ENCODE assay signal across 29 mouse cellular contexts in the genomic region with DNA sequence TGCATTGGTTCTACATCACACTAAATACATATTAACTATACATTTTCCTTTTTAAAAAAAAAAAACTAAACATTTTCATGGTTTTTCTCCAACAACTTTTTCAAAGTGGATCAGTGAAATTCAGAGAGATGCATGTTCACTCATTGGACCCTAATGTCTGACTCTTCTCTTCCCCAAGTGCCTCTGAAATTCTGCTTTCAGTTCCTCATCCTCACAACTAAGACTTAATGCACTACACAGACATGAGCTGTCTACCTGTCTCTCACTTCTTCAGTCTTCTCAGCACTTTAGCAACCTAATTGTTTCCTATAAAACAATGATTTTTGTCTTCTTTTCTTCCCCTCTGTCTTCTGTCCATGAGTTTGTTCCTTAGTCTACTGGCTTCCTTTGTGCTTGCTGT. TPM values are rescaled to one million over a fixed set of nuclear protein-coding genes. Genes with fewer than 3 reads are reported as not detected.
"Had no signal": no experiment of that assay in that cellular context is flagged by ENCODE, and none has a peak within 500 bp of the region (broad histone marks: within the 10 kb centered on the region; RNA-seq: fewer than 3 reads in every experiment).

No protein-coding gene starts in this region.

- H3K4me3 ChIP-seq: layer of hippocampus, adult 2 months; limb, embryonic 12.5 days; limb, embryonic 15.5 days; midbrain, embryonic 12.5 days; midbrain, embryonic 15.5 days; myocyte; neural tube, embryonic 13.5 days had no signal

- ATAC-seq: intestine, embryonic 16.5 days; liver, postnatal 0 days; lung, postnatal 0 days; midbrain, embryonic 15.5 days had no signal

- H3K4me1 ChIP-seq: limb, embryonic 12.5 days; limb, embryonic 15.5 days; midbrain, embryonic 12.5 days; midbrain, embryonic 15.5 days had no signal

- H3K9ac ChIP-seq: limb, embryonic 12.5 days; limb, embryonic 15.5 days; liver, embryonic 14.5 days; liver, postnatal 0 days; lung, embryonic 14.5 days; midbrain, embryonic 12.5 days; midbrain, embryonic 15.5 days; neural tube, embryonic 13.5 days had no signal

- H3K27ac ChIP-seq: limb, embryonic 12.5 days; limb, embryonic 15.5 days; liver, embryonic 14.5 days; macrophage; midbrain, embryonic 12.5 days; midbrain, embryonic 15.5 days; neural tube, embryonic 13.5 days; stomach, postnatal 0 days had no signal

- H3K27me3 ChIP-seq: limb, embryonic 12.5 days; limb, embryonic 15.5 days; midbrain, embryonic 12.5 days; midbrain, embryonic 15.5 days; neural tube, embryonic 13.5 days had no signal

- H3K9me3 ChIP-seq: limb, embryonic 12.5 days; limb, embryonic 15.5 days; midbrain, embryonic 12.5 days; midbrain, embryonic 15.5 days; neural tube, embryonic 13.5 days had no signal

- H3K36me3 ChIP-seq: limb, embryonic 12.5 days; limb, embryonic 15.5 days; midbrain, embryonic 12.5 days; midbrain, embryonic 15.5 days; neural tube, embryonic 13.5 days had no signal

- DNase-seq: kidney, adult 18-20 months; kidney, adult 9 months; kidney, postnatal 14 days; layer of hippocampus, adult 9-11 months; left cerebral cortex, postnatal 4 days; liver, postnatal 0 days; lung, embryonic 14.5 days; right cerebral cortex, postnatal 4 days; thymus, adult 2 months; thymus, postnatal 14 days; thymus, postnatal 4 days had no signal

RNA-seq across cellular contexts. Expression of a gene that starts 14.7 kb away (rescaled TPM):
- total RNA-seq: monocyte, adult 5-6 weeks had no signal
- polyA plus RNA-seq: myocyte had no signal

RNA-seq across cellular contexts. Expression of a gene that starts 30.5 kb away (rescaled TPM):
- total RNA-seq: layer of hippocampus, adult 2 months; layer of hippocampus, postnatal 25 days; left cerebral cortex, adult 8-10 months; left cerebral cortex, postnatal 14 days; left cerebral cortex, postnatal 4 days; monocyte, adult 5-6 weeks had no signal
- polyA plus RNA-seq: intestine, embryonic 16.5 days; large intestine, adult 2 months; liver, embryonic 11.5 days; liver, embryonic 14.5 days; liver, postnatal 0 days; lung, postnatal 0 days; macrophage; myocyte; neural tube, embryonic 13.5 days had no signal

RNA-seq across cellular contexts. Expression of a gene that starts 37.3 kb away (rescaled TPM):
- polyA plus RNA-seq: myocyte had no signal
